Mouse (Mus musculus) G1E (cell line): ENCODE measurements around the gene Nisch. TPM values are rescaled to one million over a fixed set of nuclear protein-coding genes. Genes with fewer than 3 reads are reported as not detected.

Source experiments
- ATAC-seq: 2 replicates; pipeline ENCODE4 v1.8.0; 2016; ENCODE audit warnings: mild to moderate bottlenecking; ENCODE audit not compliant: insufficient number of reproducible peaks, poor library complexity, low FRiP score, severe bottlenecking; ENCODE audit errors: extremely low read depth
- DNase-seq: peaks from one replicate; pipeline ENCODE4 v3.0.0; 2012; ENCODE audit warnings: low spot score
- H3K27me3 ChIP-seq: 2 replicates; pipeline ENCODE4 v1.6.1; 2012; ENCODE audit warnings: mild to moderate bottlenecking, low read length, inconsistent platforms; ENCODE audit not compliant: insufficient read depth
- H3K36me3 ChIP-seq: replicated peaks from 2 replicates; pipeline ENCODE3; 2012; ENCODE audit warnings: mild to moderate bottlenecking, inconsistent platforms
- H3K4me1 ChIP-seq: 2 replicates; pipeline ENCODE4 v1.6.1; 2012; ENCODE audit warnings: low read depth, low read length, inconsistent platforms, mixed read lengths; ENCODE audit not compliant: insufficient read depth
- H3K4me3 ChIP-seq: 2 replicates; pipeline ENCODE4 v1.5.1; 2012; ENCODE audit warnings: low read depth, mild to moderate bottlenecking, inconsistent platforms, low read length, moderate library complexity, mixed read lengths
- H3K9me3 ChIP-seq: replicated peaks from 2 replicates; pipeline ENCODE4 v1.6.1; 2012; ENCODE audit warnings: inconsistent platforms
- CTCF ChIP-seq: IDR thresholded peaks from 2 replicates; pipeline ENCODE4 v1.5.1; 2012; ENCODE audit warnings: low read depth, low read length, inconsistent platforms, mixed read lengths
- GATA1 ChIP-seq: IDR thresholded peaks from 2 replicates; pipeline ENCODE4 v1.6.1; 2012; ENCODE audit warnings: borderline replicate concordance, low read length, inconsistent platforms, mixed read lengths
- GATA2 ChIP-seq: IDR thresholded peaks from 2 replicates; pipeline ENCODE4 v1.6.1; 2012; ENCODE audit warnings: low read depth, low read length, inconsistent platforms, borderline replicate concordance
- POLR2AphosphoS5 ChIP-seq: IDR thresholded peaks from 2 replicates; pipeline ENCODE4 v1.6.1; 2012; ENCODE audit warnings: low read depth, low read length, inconsistent platforms; ENCODE audit not compliant: insufficient replicate concordance
- TAL1 ChIP-seq: conservative IDR thresholded peaks from 2 replicates; pipeline ENCODE4 v1.6.1; 2012; ENCODE audit warnings: low read depth, low read length, inconsistent platforms, mixed read lengths
- polyA plus RNA-seq: library from polyadenylated mRNA; stranded (reverse); fragments of >175 nt; gene quantifications from 2 replicates; pipeline ENCODE4 v1.2.3, GENCODE M21; 2012
- total RNA-seq, 2 experiments: library from RNA; stranded (forward) in 1 of 2; stranded (reverse) in 1 of 2; fragments of 200-1000 nt in 1 of 2; fragments of >200 nt in 1 of 2; fragmentation: Nextera tagmentation in 1 of 2; gene quantifications; 2 replicates each; pipeline ENCODE4 v1.2.3; 2014 to 2017

Gene Nisch
- total and polyA plus RNA-seq, 3 experiments = 83.8 to 312 (median 201) TPM

DNA sequence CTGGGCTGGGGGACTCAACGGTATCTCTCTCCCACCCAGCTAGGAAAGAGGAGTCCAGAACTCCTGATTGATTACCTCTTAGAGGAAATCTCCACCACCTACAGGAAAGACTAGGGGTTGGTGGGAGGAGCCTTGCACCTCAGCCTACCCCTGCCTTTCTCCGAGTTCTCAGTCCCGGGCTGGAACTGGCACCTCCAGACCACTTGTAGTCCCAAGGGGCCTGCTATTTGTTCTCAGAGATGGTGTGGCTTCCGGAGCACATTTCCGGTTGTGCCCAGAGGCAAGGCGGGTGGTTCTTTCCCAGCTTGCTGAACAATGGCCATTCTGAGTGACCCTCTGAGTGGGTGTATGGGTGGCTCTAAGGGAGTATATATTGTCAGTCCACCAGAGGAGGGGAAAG lies 11.5 kb upstream of the Nisch start:
- DNase-seq = no peak
- Histone ChIP-seq H3K4me1 (peaks cover 3% of the 10 kb centered on the region), H3K36me3 (no peaks in the 10 kb centered on the region), H3K4me3 (no peak overlapping the region), H3K9me3 (no peaks in the 10 kb centered on the region), H3K27me3 (peaks cover 91% of the 10 kb centered on the region)
- TF ChIP-seq CTCF (no peak), GATA2 (no peak), GATA1 (no peak), TAL1 (no peak), POLR2AphosphoS5 (no peak)
- no peak for ATAC-seq

DNA sequence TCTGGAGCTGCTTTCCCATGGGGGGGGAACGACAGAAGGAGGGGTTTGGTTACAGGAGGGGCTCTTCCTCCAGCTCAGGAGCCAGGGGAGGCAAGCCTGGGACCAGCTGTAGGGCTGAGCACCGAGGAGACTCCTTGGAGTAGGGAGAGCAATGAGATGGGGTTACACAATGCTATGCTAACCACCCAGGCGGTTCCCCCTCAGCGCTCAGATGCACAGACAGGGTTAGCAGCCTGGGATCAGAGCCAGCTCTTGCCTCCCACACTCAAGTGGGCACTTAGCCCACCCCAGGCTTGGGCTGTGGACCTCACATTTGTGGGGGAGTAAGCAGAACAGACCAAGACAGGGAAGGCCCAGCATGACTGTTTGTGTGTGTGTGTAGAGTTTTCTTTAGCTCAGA lies 10.2 kb upstream of the Nisch start:
- H3K4me3 ChIP-seq = no peak overlapping the region
- H3K4me1 ChIP-seq = peaks cover 3% of the 10 kb centered on the region
- no peak for ATAC-seq
- no peaks in the 10 kb centered on the region for H3K36me3 ChIP-seq
- H3K27me3 ChIP-seq = peaks cover 90% of the 10 kb centered on the region
- H3K9me3 ChIP-seq = no peaks in the 10 kb centered on the region
- DNase-seq = no peak
- TF ChIP-seq CTCF (no peak), GATA2 (no peak), GATA1 (no peak), POLR2AphosphoS5 (no peak), TAL1 (no peak)

DNA sequence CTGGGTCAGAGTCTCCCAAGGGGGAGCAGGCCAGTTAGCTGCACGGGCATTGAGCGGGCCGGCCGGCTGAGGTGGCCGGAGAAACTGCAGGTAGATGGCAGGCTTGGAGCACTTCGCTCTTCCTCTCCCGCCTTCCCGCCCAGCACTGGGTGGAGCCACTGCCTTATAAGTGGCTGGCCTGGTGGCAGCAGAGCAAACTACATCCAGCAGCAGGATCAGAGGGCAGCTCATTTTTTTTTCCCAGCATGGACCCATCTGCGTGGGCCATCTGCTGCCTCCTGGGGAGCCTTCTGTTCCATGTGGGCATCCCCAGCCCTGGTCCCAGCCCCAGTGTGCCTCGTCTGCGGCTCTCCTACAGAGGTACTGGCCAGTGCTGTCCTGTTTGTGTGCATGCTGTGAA lies 920 bp upstream of the Nisch start, which contains the start of gene Sema3g:
TSS of gene Sema3g (plus strand) at position 195 of the 400 bp plus-strand sequence.
- Histone ChIP-seq H3K9me3 (no peaks in the 10 kb centered on the region), H3K4me1 (peaks cover 4% of the 10 kb centered on the region), H3K36me3 (no peaks in the 10 kb centered on the region), H3K4me3 (no peak within 1 kb of the TSS), H3K27me3 (peaks cover 75% of the 10 kb centered on the region)
- no peak for ATAC-seq
- TF ChIP-seq TAL1 (no peak), CTCF (no peak), POLR2AphosphoS5 (no peak), GATA2 (no peak), GATA1 (no peak)
- DNase-seq = no peak

DNA sequence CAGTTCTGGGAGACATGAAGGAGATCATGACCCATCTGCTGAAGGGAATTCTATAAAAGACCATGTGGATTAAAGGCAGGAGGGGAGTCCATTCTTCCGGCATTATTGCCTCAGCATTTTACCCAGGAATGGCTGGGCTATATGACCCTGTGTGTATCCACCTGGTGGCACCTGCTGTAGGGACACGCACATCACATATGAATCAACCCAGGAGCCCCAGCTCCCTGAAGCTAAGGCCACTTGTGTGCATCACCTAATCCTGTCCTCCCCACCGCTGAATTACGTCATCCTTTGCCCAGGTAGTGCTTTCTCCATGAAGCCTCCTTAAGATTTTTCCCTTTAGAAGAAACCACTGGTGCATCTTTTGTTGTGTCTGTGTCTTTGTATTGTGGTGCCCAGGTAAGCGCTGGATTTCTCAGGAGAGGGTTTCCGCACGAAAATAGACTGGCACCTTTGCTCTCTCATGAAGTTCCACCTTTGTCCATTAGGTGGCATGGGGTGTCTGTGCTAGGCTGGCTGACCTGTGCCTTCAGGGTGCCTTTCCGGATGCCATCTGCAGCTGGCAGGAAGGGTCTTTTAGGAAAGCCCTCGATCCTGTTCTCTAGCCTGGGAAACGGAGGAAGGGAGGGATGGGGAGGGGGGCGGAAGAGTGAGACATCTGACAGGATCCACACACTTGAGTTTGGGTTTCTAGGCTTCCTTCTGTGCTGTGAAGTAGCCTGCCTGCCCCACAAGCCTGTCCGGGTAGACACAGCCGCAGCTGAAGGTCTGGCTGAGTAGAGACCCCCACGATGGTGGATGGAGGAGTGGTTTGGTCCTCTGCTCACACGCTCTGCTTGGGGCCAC lies 1.4 kb downstream of the Nisch start:
- Histone ChIP-seq H3K9me3 (no peaks in the 10 kb centered on the region), H3K4me1 (peaks cover 8% of the 10 kb centered on the region), H3K4me3 (no peak overlapping the region), H3K27me3 (peaks cover 74% of the 10 kb centered on the region), H3K36me3 (no peaks in the 10 kb centered on the region)
- peak; percentile 64 for DNase-seq
- ATAC-seq = no peak
- TF ChIP-seq POLR2AphosphoS5 = no peak
- TF ChIP-seq GATA2 = no peak
- no peak for TF ChIP-seq GATA1
- no peak for TF ChIP-seq TAL1
- TF ChIP-seq CTCF = peak; percentile 49; the same call in 1 of the 2 replicates

DNA sequence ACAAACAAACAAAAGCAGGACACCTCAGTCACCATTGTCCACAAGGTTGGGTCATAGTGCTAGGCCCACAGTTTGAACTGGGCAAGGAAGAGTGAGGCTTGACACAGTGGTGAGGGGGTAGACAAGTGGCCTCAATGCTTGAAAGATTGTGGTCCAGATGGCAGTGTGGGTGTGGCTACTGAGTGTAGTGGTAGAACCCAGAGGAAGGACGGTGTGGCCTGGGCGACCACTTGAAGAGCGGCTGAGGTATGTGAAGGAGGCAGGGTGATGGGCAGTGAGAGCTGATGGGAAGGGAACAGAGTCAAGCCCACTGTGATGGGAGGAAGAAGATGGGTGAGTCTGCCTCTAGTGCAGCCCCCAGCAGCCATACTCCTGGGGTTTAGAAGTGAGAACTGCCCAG lies 2.1 kb downstream of the Nisch start:
- no peak for ATAC-seq
- no peak for DNase-seq
- H3K27me3 ChIP-seq = peaks cover 81% of the 10 kb centered on the region

DNA sequence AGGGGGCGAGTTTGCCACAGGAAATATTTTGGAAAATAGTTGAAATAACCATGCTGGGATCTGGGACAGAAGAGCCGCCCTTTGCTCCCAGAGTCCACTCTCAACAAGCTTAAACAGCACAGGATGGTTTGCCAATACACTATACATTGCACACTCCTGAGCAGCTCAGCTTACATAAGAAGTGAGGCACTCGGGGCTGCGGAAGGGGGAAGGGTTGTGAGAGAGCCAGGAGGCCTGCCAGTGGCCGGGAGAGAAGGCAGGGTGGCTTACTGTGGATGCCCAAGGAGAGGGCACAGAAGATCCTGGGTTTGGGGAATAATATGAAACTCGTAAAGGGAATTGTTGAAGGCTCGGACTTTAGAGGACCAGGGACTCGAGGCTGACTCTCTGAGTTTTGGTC lies 2.9 kb downstream of the Nisch start:
- no peak for ATAC-seq
- H3K36me3 ChIP-seq = no peaks in the 10 kb centered on the region
- H3K27me3 ChIP-seq = peaks cover 75% of the 10 kb centered on the region
- no peak for TF ChIP-seq TAL1
- TF ChIP-seq CTCF = no peak
- no peak for TF ChIP-seq GATA2
- no peak for TF ChIP-seq POLR2AphosphoS5
- no peak for TF ChIP-seq GATA1
- no peak overlapping the region for H3K4me3 ChIP-seq
- H3K9me3 ChIP-seq = no peaks in the 10 kb centered on the region
- H3K4me1 ChIP-seq = peaks cover 12% of the 10 kb centered on the region
- DNase-seq = no peak

More for the DNA sequence above, 2.1 kb downstream of the Nisch start:
- Histone ChIP-seq H3K4me1 (peaks cover 8% of the 10 kb centered on the region), H3K4me3 (no peak overlapping the region), H3K9me3 (no peaks in the 10 kb centered on the region), H3K36me3 (no peaks in the 10 kb centered on the region)
- TF ChIP-seq TAL1 = no peak
- no peak for TF ChIP-seq GATA2
- no peak for TF ChIP-seq CTCF
- no peak for TF ChIP-seq POLR2AphosphoS5
- TF ChIP-seq GATA1 = no peak
